Mouse (Mus musculus) left cerebral cortex, postnatal 36 days (tissue): Measurements from ENCODE around the gene Sp9. TPM values are rescaled to one million over a fixed set of nuclear protein-coding genes. Genes with fewer than 3 reads are reported as not detected.

Source experiments
- DNase-seq, 2 experiments: peaks; one replicate each; pipeline ENCODE4 v3.0.0; 2021 to 2022; ENCODE audit warnings: low spot score in 2 of 2, mixed read lengths in 1 of 2
- intact Hi-C: fragments of 180-260 bp; cut with DNase I; formaldehyde crosslinking; loops from one replicate; pipeline ENCODE4 v1.15.1; 2025
- total RNA-seq, 2 experiments: library from RNA; stranded (reverse); gene quantifications; 2 replicates each; pipeline ENCODE4 v1.2.3; 2021

The Sp9 gene
- total RNA-seq = 1 to 10 TPM; 2.8 to 4.6 TPM

GRCm38 (mm10) chr2:73271459-73272161, at the start of gene Sp9:
Gene Sp9, plus strand, starts transcription at chr2:73271925.
- DNase-seq = peak; percentile 43 to 59
- intact Hi-C loops = loop anchor here (5.0 to 10.0 kb wide), 2 partner anchors 1413 to 1729 kb away; no protein-coding TSS in a partner anchor

GRCm38 (mm10) chr2:73231081-73231480, 40.6 kb upstream of the Sp9 start:
- intact Hi-C loops = no loop called here
- DNase-seq = no peak

GRCm38 (mm10) chr2:73241299-73241698, 30.4 kb upstream of the Sp9 start:
- DNase-seq = no peak
- intact Hi-C loops = no loop called here

GRCm38 (mm10) chr2:73248701-73249100, 23.0 kb upstream of the Sp9 start:
- intact Hi-C loops = no loop called here
- DNase-seq = no peak

GRCm38 (mm10) chr2:73263172-73263765, 8.5 kb upstream of the Sp9 start:
- intact Hi-C loops = loop anchor here (10.0 kb wide), 1 partner anchor 538 kb away; no protein-coding TSS in a partner anchor
- DNase-seq = no peak

- DNase-seq = no peak
- intact Hi-C loops = loop anchor here (10.0 kb wide), 1 partner anchor 539 kb away; no protein-coding TSS in a partner anchor
Observed at GRCm38 (mm10) chr2:73263794-73264610, 7.7 kb upstream of the Sp9 start.

- intact Hi-C loops = loop anchor here (10.0 kb wide), 1 partner anchor 540 kb away; no protein-coding TSS in a partner anchor
Observed at GRCm38 (mm10) chr2:73264611-73265195, 7.0 kb upstream of the Sp9 start.

GRCm38 (mm10) chr2:73266011-73266410, 5.7 kb upstream of the Sp9 start:
- intact Hi-C loops = loop anchor here (10.0 kb wide), 1 partner anchor 541 kb away; no protein-coding TSS in a partner anchor
- DNase-seq = no peak

More at GRCm38 (mm10) chr2:73264611-73265195, 7.0 kb upstream of the Sp9 start:
- DNase-seq = no peak

GRCm38 (mm10) chr2:73266623-73267022, 5.1 kb upstream of the Sp9 start:
- intact Hi-C loops = loop anchor here (10.0 kb wide), 1 partner anchor 542 kb away; no protein-coding TSS in a partner anchor
- no peak for DNase-seq

GRCm38 (mm10) chr2:73267231-73267630, 4.5 kb upstream of the Sp9 start:
- intact Hi-C loops = loop anchor here (10.0 kb wide), 1 partner anchor 542 kb away; no protein-coding TSS in a partner anchor
- DNase-seq = no peak

GRCm38 (mm10) chr2:73267818-73268217, 3.9 kb upstream of the Sp9 start:
- DNase-seq = no peak
- intact Hi-C loops = loop anchor here (10.0 kb wide), 1 partner anchor 543 kb away; no protein-coding TSS in a partner anchor

GRCm38 (mm10) chr2:73268281-73268680, 3.4 kb upstream of the Sp9 start:
- intact Hi-C loops = loop anchor here (10.0 kb wide), 1 partner anchor 543 kb away; no protein-coding TSS in a partner anchor
- DNase-seq = no peak

GRCm38 (mm10) chr2:73268836-73269395, 2.8 kb upstream of the Sp9 start:
- intact Hi-C loops = loop anchor here (10.0 kb wide), 1 partner anchor 544 kb away; no protein-coding TSS in a partner anchor
- DNase-seq = no peak

- no peak for DNase-seq
- intact Hi-C loops = loop anchor here (5.0 to 10.0 kb wide), 3 partner anchors 545 to 1727 kb away; no protein-coding TSS in a partner anchor
Observed at GRCm38 (mm10) chr2:73269666-73270065, 2.1 kb upstream of the Sp9 start.

GRCm38 (mm10) chr2:73270071-73270592, 1.6 kb upstream of the Sp9 start:
- no peak for DNase-seq
- intact Hi-C loops = loop anchor here (5.0 to 10.0 kb wide), 2 partner anchors 1415 to 1728 kb away; no protein-coding TSS in a partner anchor

GRCm38 (mm10) chr2:73270593-73271458, 899 bp upstream of the Sp9 start:
- intact Hi-C loops = loop anchor here (5.0 to 10.0 kb wide), 2 partner anchors 1414 to 1729 kb away; no protein-coding TSS in a partner anchor
- no peak for DNase-seq
